Mouse (Mus musculus): ENCODE data around the gene Acad8.

GRCm38 (mm10) chr9:27005231-27005630, 5.9 kb upstream of the Acad8 start:
- no peak for TF ChIP-seq POLR2A (IDR thresholded peaks at IDR 0.05; ENCODE audit: low read depth, low read length)
- TF ChIP-seq CTCF (IDR thresholded peaks at IDR 0.05; ENCODE audit: borderline replicate concordance, insufficient read depth, low read length): no peak

Measured in embryonic fibroblast, embryonic 13.5 days (primary cell).